Mouse (Mus musculus) embryonic facial prominence, embryonic 14.5 days (tissue): ENCODE data around the gene Rps21. TPM values are rescaled to one million over a fixed set of nuclear protein-coding genes. Genes with fewer than 3 reads are reported as not detected.

Source experiments
- ATAC-seq: fragments of 200-750 bp; cut with Nextera tagmentation; 2 replicates; pipeline ENCODE4 v1.8.0; 2017; ENCODE audit warnings: low read depth, moderate number of reproducible peaks, moderate TSS enrichment
- DNase-seq: peaks from one replicate; pipeline ENCODE4 v3.0.0-alpha.2; 2015; ENCODE audit warnings: low spot score
- H3K27ac ChIP-seq: fragments of 300-500 bp; sonication (generic); replicated peaks from 2 replicates; pipeline ENCODE4 v1.5.1; 2014; ENCODE audit warnings: low read depth, mild to moderate bottlenecking, low read length, moderate library complexity
- H3K27me3 ChIP-seq: fragments of 300-500 bp; sonication (generic); replicated peaks from 2 replicates; pipeline ENCODE4 v1.6.1; 2014; ENCODE audit warnings: low read length; ENCODE audit not compliant: control insufficient read depth, insufficient read depth
- H3K36me3 ChIP-seq: fragments of 300-500 bp; sonication (generic); 2 replicates; pipeline ENCODE4 v1.6.1; 2014; ENCODE audit warnings: low read length, mixed read lengths; ENCODE audit not compliant: control insufficient read depth, insufficient read depth
- H3K4me1 ChIP-seq: fragments of 300-500 bp; sonication (generic); 2 replicates; pipeline ENCODE4 v1.6.1; 2014; ENCODE audit warnings: antibody characterized with exemption, low read length; ENCODE audit not compliant: control insufficient read depth, insufficient read depth
- H3K4me2 ChIP-seq: fragments of 300-500 bp; sonication (generic); 2 replicates; pipeline ENCODE4 v1.6.1; 2014; ENCODE audit warnings: low read depth, mild to moderate bottlenecking, low read length, moderate library complexity, mixed read lengths
- H3K4me3 ChIP-seq: fragments of 300-500 bp; sonication (generic); 2 replicates; pipeline ENCODE4 v1.5.1; 2014; ENCODE audit warnings: low read depth, mild to moderate bottlenecking, low read length
- H3K9ac ChIP-seq: fragments of 300-500 bp; sonication (generic); 2 replicates; pipeline ENCODE4 v1.6.1; 2014; ENCODE audit warnings: low read depth, mild to moderate bottlenecking, low read length, moderate library complexity, mixed read lengths
- H3K9me3 ChIP-seq: fragments of 300-500 bp; sonication (generic); 2 replicates; pipeline ENCODE4 v1.6.1; 2016; ENCODE audit warnings: low read length; ENCODE audit not compliant: control insufficient read depth
- WGBS: fragments of 180-500 bp; shearing (Covaris S2); extraction: QIAGEN DNeasy Blood & Tissue Kit; methylation state at CpG from one replicate; pipeline ENCODE4 v1.1.7; 2014; 5-methylcytosine and 5-hydroxymethylcytosine counted together
- polyA plus RNA-seq: library from polyadenylated mRNA; unstranded; fragments of >200 nt; fragmentation: Nextera tagmentation; extraction: Ambion mirVana; gene quantifications from 2 replicates; pipeline ENCODE4 v1.2.1, GENCODE M21; 2014

Rps21 gene
- polyA plus RNA-seq, 1 experiment from 2014 or later, result 787 TPM

DNA sequence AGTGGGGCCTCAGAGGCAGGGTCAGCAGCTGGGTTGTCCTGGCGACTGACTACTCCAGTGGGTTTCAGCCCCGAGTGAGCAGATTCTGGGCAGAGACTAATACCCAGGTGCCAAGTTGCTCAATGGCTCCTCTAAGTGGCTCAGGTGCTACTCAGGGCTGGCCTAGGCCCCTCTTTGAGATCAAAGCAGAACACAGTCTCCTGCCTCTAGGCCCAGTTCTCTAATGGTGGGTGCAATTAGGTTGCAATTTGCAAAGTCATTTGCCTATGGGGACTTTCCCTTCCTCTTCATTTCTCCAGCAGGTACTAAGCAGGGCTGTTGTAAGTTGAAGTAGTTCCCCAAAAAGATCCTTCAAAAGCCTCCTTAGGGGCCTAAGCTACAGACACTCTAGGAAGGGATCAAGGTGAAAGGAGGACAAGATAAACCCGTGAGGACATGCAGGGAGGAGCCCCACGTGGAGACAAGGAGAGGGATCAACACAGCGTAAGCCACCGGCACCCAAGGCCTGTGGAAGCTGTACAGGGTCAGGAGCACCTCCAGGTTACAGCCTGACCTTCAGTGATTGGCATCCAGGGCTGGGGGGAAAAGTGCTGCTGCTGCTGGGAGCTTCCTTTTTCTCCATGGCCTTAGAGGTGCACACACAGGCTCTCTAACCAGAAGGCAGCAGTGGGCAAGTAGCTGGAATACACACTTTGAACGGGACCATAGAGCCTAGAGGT is 13.5 kb downstream of the Rps21 start:
- H3K27me3 ChIP-seq, result no peaks in the 10 kb centered on the region; the same call in 1 of the 2 replicates
- WGBS, result 80% methylated on average over 7 of the region's 7 CpGs
- DNase-seq, result no peak
- H3K27ac ChIP-seq, result no peak overlapping the region
- H3K4me2 ChIP-seq, result no peak overlapping the region
- H3K4me1 ChIP-seq, result peaks cover 10% of the 10 kb centered on the region; the same call in 1 of the 2 replicates
- peaks cover 19% of the 10 kb centered on the region; the same call in 1 of the 2 replicates for H3K36me3 ChIP-seq
- H3K4me3 ChIP-seq, result no peak overlapping the region
- no peaks in the 10 kb centered on the region for H3K9me3 ChIP-seq
- H3K9ac ChIP-seq, result no peak overlapping the region; the same call in 1 of the 2 replicates
- ATAC-seq, result no peak

DNA sequence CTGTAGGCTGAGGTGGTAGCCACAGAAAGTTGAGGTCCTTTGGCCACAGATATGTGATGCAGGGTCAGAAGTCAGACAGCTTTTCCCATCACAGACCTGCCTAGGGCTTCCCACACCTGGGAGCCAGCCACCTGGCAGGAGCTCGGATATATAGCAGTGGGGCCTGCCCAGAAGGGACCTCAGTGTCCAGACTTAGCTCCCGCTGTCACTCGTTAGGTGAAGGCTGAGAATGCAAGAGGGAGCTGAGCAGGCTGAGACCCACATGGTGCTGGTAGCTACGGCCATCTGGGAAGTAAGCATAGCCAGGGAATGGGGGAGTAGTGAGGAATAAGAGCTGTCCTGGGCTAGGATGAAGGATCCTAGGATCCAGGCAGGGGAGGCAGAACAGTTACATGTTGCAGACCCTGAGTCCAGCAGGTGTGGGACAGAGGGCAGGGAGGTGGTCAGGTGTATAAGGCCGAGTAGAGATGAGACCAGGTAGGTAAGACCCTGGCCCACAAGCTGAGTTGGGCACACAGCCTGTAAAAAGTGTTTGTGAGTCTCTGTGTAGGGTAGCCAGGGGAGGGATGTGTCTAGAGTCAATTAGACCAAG is 14.7 kb downstream of the Rps21 start:
- WGBS, result 60% methylated on average over 5 of the region's 5 CpGs
- Histone ChIP-seq H3K4me3 (peak overlapping the region; percentile 85), H3K27ac (no peak overlapping the region), H3K27me3 (no peaks in the 10 kb centered on the region; the same call in 1 of the 2 replicates), H3K9me3 (no peaks in the 10 kb centered on the region), H3K9ac (peak overlapping the region; percentile 92), H3K4me1 (peaks cover 10% of the 10 kb centered on the region), H3K36me3 (peaks cover 9% of the 10 kb centered on the region; the same call in 1 of the 2 replicates), H3K4me2 (peak overlapping the region; percentile 96)
- DNase-seq (no peak), ATAC-seq (no peak)

DNA sequence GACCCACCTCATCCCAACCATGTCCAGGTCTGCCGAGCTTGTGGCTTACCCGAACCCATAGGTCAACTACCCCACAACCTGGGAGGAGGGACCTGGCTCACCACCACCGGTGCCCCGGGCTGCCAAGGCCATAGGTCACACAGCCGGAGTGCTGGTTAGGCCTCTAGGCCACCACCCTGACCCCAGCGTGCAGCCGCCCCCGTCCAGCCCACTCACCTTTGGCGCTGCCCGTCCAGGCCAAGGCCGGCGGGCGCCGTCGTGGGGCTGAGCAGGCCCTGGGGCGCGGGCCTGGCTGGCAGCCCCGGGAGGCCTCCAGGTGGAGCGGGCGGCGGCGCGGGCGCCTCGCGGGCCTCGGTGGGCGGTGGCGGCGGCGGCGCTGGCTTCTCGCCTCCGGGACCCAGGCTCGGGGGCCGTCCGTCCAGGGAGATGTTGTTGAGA is 15.7 kb downstream of the Rps21 start:
- 4% methylated on average over 5 of the region's 37 CpGs for WGBS
- peaks cover 10% of the 10 kb centered on the region for H3K4me1 ChIP-seq
- H3K9ac ChIP-seq, result peak overlapping the region; percentile 92
- DNase-seq (no peak), ATAC-seq (peak; percentile 34)
- H3K4me2 ChIP-seq, result peak overlapping the region; percentile 96
- H3K9me3 ChIP-seq, result no peaks in the 10 kb centered on the region
- peak overlapping the region; percentile 85 for H3K4me3 ChIP-seq
- H3K36me3 ChIP-seq, result peaks cover under 1% of the 10 kb centered on the region; the same call in 1 of the 2 replicates
- peak overlapping the region; percentile 63 for H3K27ac ChIP-seq
- no peaks in the 10 kb centered on the region; the same call in 1 of the 2 replicates for H3K27me3 ChIP-seq

DNA sequence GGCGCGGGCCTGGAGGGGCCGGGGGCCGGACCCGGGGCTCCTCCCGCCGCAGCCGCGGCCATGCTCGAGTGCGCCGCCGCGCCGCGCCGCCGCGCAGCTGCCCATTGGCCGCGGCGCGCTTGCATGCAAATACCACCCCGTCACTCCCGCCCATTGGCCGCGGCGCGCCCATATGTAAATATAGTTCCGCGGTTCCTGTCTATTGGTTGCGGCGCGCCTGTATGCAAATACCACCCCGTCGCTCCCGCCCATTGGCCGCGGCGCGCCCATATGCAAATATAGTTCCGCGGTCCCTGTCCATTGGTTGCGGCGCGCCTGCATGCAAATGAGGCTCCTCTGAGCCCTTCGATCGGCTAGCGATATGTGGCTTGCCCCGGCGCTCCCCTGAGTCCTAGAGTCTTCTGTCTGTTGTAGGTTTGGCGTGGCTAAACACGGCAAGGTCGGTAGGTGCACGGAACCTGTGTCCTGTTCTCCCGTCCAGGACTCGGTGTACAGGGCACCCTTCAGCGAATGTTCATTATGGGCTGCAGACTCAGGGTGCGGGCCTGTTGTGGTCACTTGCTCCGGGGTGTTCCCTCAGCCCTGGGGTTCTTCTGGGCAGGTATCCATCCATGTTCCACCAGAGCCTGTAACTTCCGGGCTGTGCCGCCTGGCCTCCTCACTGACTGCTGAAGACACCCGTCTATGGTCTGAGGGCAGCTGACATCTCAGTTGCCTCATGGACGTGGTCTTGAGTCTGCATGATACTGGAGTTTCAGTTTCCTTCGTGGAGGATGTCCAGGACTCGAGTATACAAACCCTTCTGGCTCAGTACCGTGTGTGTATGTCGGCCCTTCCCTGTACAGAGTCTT is 16.4 kb downstream of the Rps21 start, which contains the start of gene Cables2:
Cables2 (minus strand) TSS at position 103 of the 851 bp plus-strand sequence.
- Histone ChIP-seq H3K27me3 (no peaks in the 10 kb centered on the region; the same call in 1 of the 2 replicates), H3K4me3 (peak within 1 kb of the TSS; percentile 85), H3K9ac (peak within 1 kb of the TSS; percentile 92), H3K9me3 (no peaks in the 10 kb centered on the region), H3K36me3 (no peaks in the 10 kb centered on the region; the same call in 1 of the 2 replicates), H3K27ac (peak within 1 kb of the TSS; percentile 63), H3K4me2 (peak within 1 kb of the TSS; percentile 96), H3K4me1 (peaks cover 10% of the 10 kb centered on the region)
- DNase-seq (peak; percentile 99), ATAC-seq (peak; percentile 96)
- 15% methylated on average over 36 of the region's 68 CpGs for WGBS

DNA sequence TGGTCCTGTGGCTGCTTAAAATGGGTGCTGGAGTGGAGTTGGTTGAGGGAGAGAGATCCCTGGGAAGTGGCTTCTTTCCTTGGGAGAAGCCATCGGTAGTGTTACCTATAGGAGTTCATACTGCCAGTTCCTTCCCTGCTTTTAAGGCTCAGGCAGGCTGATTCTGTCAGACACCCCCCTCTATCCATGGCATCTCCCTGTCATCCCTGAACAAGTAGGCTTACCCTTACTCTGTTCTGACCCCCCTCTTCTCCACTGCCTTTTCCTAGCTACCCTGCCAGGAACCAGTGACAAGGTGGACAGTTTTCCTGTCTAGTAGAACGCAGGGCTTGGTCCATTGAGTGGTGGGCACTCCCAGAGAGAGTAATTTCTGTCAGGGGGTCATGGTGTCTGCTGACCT is 17.3 kb downstream of the Rps21 start:
- DNase-seq (no peak), ATAC-seq (no peak)
- no peak overlapping the region for H3K4me2 ChIP-seq
- no peaks in the 10 kb centered on the region; the same call in 1 of the 2 replicates for H3K27me3 ChIP-seq
- H3K9me3 ChIP-seq, result no peaks in the 10 kb centered on the region
- no peak overlapping the region for H3K27ac ChIP-seq
- peaks cover 10% of the 10 kb centered on the region for H3K4me1 ChIP-seq
- no peak overlapping the region for H3K4me3 ChIP-seq
- no peaks in the 10 kb centered on the region for H3K36me3 ChIP-seq
- WGBS, result 83% methylated on average over 2 of the region's 2 CpGs
- H3K9ac ChIP-seq, result no peak overlapping the region

DNA sequence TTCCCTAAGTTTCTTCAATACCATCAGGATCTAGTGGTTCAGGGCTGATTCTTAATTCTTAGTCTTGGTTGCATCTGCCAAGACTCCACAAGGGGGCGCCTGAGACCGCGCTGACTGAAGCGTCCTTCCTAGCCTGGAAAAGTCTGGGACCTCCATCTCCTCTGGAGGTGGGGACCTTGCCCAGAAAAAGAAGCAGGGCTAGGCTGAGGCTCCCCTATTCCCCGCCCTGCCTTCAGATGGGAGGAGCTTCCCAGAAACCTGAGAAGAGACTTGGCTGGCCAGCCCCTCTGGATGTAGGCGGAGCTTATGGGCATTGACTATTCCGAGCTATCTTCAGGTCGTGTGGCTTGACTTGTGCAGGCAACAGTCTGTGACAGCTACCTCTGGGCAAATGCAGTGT is 18.7 kb downstream of the Rps21 start:
- peaks cover 10% of the 10 kb centered on the region for H3K4me1 ChIP-seq
- no peak overlapping the region for H3K27ac ChIP-seq
- DNase-seq (peak; percentile 92), ATAC-seq (peak; percentile 48)
- H3K36me3 ChIP-seq, result no peaks in the 10 kb centered on the region
- H3K27me3 ChIP-seq, result no peaks in the 10 kb centered on the region; the same call in 1 of the 2 replicates
- no peak overlapping the region for H3K4me3 ChIP-seq
- H3K4me2 ChIP-seq, result peak overlapping the region; percentile 11; the same call in 1 of the 2 replicates
- H3K9ac ChIP-seq, result no peak overlapping the region
- no peaks in the 10 kb centered on the region for H3K9me3 ChIP-seq
- WGBS, result 2% methylated on average over 8 of the region's 8 CpGs

DNA sequence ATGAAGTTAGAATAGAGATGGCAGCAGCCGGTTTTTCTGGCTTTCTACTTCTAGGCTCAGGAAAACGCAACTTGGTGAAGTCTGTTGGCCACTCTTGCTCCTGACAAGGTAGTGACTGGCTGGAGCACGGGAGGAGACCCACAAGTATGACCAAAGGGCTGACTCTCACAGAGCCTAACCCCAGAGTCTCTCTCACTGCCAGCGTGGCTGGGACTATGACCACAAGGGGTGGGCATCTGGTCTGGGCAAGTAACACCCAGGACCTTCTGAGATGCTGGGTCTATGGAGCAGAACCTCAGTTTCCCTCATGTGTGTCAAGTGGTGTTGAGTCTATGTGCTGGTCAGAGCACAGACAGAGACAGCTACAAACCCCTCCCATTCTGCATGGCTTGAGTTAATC is 19.2 kb downstream of the Rps21 start:
- no peak for DNase-seq
- 53% methylated on average over 4 of the region's 4 CpGs for WGBS
- no peaks in the 10 kb centered on the region; the same call in 1 of the 2 replicates for H3K27me3 ChIP-seq

DNA sequence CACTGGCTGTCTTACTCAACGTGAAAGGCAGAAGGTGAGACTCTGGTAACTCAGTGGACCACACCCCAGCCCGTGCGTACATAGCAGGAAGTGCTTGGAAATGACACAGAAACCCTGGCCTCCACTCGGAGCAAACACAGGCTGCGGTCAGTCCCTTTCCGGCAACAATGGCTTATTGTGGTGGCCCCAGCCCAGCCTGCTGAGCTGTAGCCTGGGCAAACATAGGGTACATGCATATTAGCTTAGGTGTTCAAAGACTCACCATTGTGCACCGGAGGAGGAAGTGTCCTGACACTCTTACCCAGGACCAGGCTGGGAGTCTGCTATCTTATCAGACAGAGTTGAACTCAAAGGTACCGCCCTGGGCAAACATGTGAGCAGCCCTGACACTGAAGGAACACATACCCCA is 19.7 kb downstream of the Rps21 start:
- no peak overlapping the region for H3K4me2 ChIP-seq
- no peak for ATAC-seq
- H3K9me3 ChIP-seq, result no peaks in the 10 kb centered on the region
- H3K4me3 ChIP-seq, result no peak overlapping the region
- no peak overlapping the region for H3K27ac ChIP-seq
- H3K27me3 ChIP-seq, result no peaks in the 10 kb centered on the region; the same call in 1 of the 2 replicates
- 41% methylated on average over 8 of the region's 8 CpGs for WGBS
- H3K4me1 ChIP-seq, result peaks cover 8% of the 10 kb centered on the region
- no peaks in the 10 kb centered on the region for H3K36me3 ChIP-seq
- no peak for DNase-seq
- no peak overlapping the region for H3K9ac ChIP-seq

More for the DNA sequence above, 19.2 kb downstream of the Rps21 start:
- H3K27ac ChIP-seq, result no peak overlapping the region
- no peak for ATAC-seq
- H3K9me3 ChIP-seq, result no peaks in the 10 kb centered on the region
- no peak overlapping the region for H3K4me3 ChIP-seq
- peaks cover 10% of the 10 kb centered on the region for H3K4me1 ChIP-seq
- peak overlapping the region; percentile 11; the same call in 1 of the 2 replicates for H3K4me2 ChIP-seq
- no peaks in the 10 kb centered on the region for H3K36me3 ChIP-seq
- H3K9ac ChIP-seq, result no peak overlapping the region
